Mouse (Mus musculus): ENCODE data around the gene Gm20388. TPM values are rescaled to one million over a fixed set of nuclear protein-coding genes. Genes with fewer than 3 reads are reported as not detected.
A peak's percentile ranks its signal among the peaks of the same experiment; 100 is the strongest.
"Not testable (repeated sequence)": the region's sequence is repeated elsewhere in the genome, so short reads cannot be mapped to it uniquely, and the experiment has no call there.

Gene Gm20388
- polyA plus RNA-seq, 1 experiment from 2014 or later, result not detected

GRCm38 (mm10) chr8:121663101-121663500 lies 1752.5 kb downstream of the Gm20388 start:
- H3K36me3 ChIP-seq (ENCODE audit: control insufficient read depth, insufficient read depth, low read length), result no peaks in the 10 kb centered on the region
- 93% methylated on average over 12 of the region's 12 CpGs for WGBS
- no peak overlapping the region for H3K27ac ChIP-seq (replicated peaks; ENCODE audit: low read depth, low read length)
- H3K4me1 ChIP-seq (ENCODE audit: control insufficient read depth, insufficient read depth, low read length), result peaks cover 5% of the 10 kb centered on the region
- no peaks in the 10 kb centered on the region for H3K27me3 ChIP-seq (ENCODE audit: control insufficient read depth, insufficient read depth, low read length)
- ATAC-seq (ENCODE audit: insufficient number of reproducible peaks, low FRiP score, low TSS enrichment, low read depth), result no peak
- H3K4me2 ChIP-seq (ENCODE audit: low read depth, severe bottlenecking), result no peak overlapping the region
- DNase-seq (ENCODE audit: low spot score), result no peak
- H3K4me3 ChIP-seq (ENCODE audit: low read depth, low read length), result no peak overlapping the region
- no peak overlapping the region for H3K9ac ChIP-seq (ENCODE audit: low read length)
- no peaks in the 10 kb centered on the region for H3K9me3 ChIP-seq (ENCODE audit: control insufficient read depth, low read length)

- Histone ChIP-seq H3K27me3 (ENCODE audit: control insufficient read depth, insufficient read depth, low read length) (no peaks in the 10 kb centered on the region), H3K4me1 (ENCODE audit: control insufficient read depth, insufficient read depth, low read length) (peaks cover 11% of the 10 kb centered on the region), H3K4me3 (ENCODE audit: low read depth, low read length) (no peak overlapping the region), H3K27ac (replicated peaks; ENCODE audit: low read depth, low read length) (peak overlapping the region; percentile 56), H3K4me2 (ENCODE audit: low read depth, severe bottlenecking) (peak overlapping the region; percentile 36; the same call in 1 of the 2 replicates), H3K9me3 (ENCODE audit: control insufficient read depth, low read length) (no peaks in the 10 kb centered on the region), H3K36me3 (ENCODE audit: control insufficient read depth, insufficient read depth, low read length) (no peaks in the 10 kb centered on the region), H3K9ac (ENCODE audit: low read length) (peak overlapping the region; percentile 41)
- WGBS, result 3% methylated on average over 16 of the region's 16 CpGs
- DNase-seq (ENCODE audit: low spot score) (peak; percentile 76), ATAC-seq (ENCODE audit: insufficient number of reproducible peaks, low FRiP score, low TSS enrichment, low read depth) (peak; percentile 48; the same call in 1 of the 2 replicates)
Measured at GRCm38 (mm10) chr8:121665329-121665728, 1754.7 kb downstream of the Gm20388 start.

GRCm38 (mm10) chr8:121667936-121668500 lies 1757.4 kb downstream of the Gm20388 start:
- not testable (repeated sequence) for DNase-seq (ENCODE audit: low spot score); ATAC-seq (ENCODE audit: insufficient number of reproducible peaks, low FRiP score, low TSS enrichment, low read depth); H3K4me3 ChIP-seq (ENCODE audit: low read depth, low read length); H3K36me3 ChIP-seq (ENCODE audit: control insufficient read depth, insufficient read depth, low read length); H3K4me2 ChIP-seq (ENCODE audit: low read depth, severe bottlenecking); H3K27ac ChIP-seq (replicated peaks; ENCODE audit: low read depth, low read length); H3K27me3 ChIP-seq (ENCODE audit: control insufficient read depth, insufficient read depth, low read length); H3K9me3 ChIP-seq (ENCODE audit: control insufficient read depth, low read length); H3K9ac ChIP-seq (ENCODE audit: low read length)
- WGBS, result 78% methylated on average over 9 of the region's 9 CpGs
- peaks cover 11% of the 10 kb centered on the region for H3K4me1 ChIP-seq (ENCODE audit: control insufficient read depth, insufficient read depth, low read length)

GRCm38 (mm10) chr8:121668553-121668952 lies 1757.9 kb downstream of the Gm20388 start:
- no peak overlapping the region for H3K4me2 ChIP-seq (ENCODE audit: low read depth, severe bottlenecking)
- ATAC-seq (ENCODE audit: insufficient number of reproducible peaks, low FRiP score, low TSS enrichment, low read depth) (no peak), DNase-seq (ENCODE audit: low spot score) (no peak)
- no peak overlapping the region for H3K4me3 ChIP-seq (ENCODE audit: low read depth, low read length)
- peaks cover 11% of the 10 kb centered on the region for H3K4me1 ChIP-seq (ENCODE audit: control insufficient read depth, insufficient read depth, low read length)
- 47% methylated on average over 6 of the region's 6 CpGs for WGBS
- H3K36me3 ChIP-seq (ENCODE audit: control insufficient read depth, insufficient read depth, low read length), result no peaks in the 10 kb centered on the region
- H3K27me3 ChIP-seq (ENCODE audit: control insufficient read depth, insufficient read depth, low read length), result no peaks in the 10 kb centered on the region
- no peak overlapping the region for H3K27ac ChIP-seq (replicated peaks; ENCODE audit: low read depth, low read length)
- no peaks in the 10 kb centered on the region for H3K9me3 ChIP-seq (ENCODE audit: control insufficient read depth, low read length)
- no peak overlapping the region for H3K9ac ChIP-seq (ENCODE audit: low read length)

- Histone ChIP-seq H3K4me2 (ENCODE audit: low read depth, severe bottlenecking) (no peak overlapping the region), H3K4me1 (ENCODE audit: control insufficient read depth, insufficient read depth, low read length) (peaks cover 11% of the 10 kb centered on the region), H3K9ac (ENCODE audit: low read length) (peak overlapping the region; percentile 30; the same call in 1 of the 2 replicates), H3K36me3 (ENCODE audit: control insufficient read depth, insufficient read depth, low read length) (no peaks in the 10 kb centered on the region), H3K27ac (replicated peaks; ENCODE audit: low read depth, low read length) (no peak overlapping the region; the same call in none of the 2 replicates), H3K27me3 (ENCODE audit: control insufficient read depth, insufficient read depth, low read length) (no peaks in the 10 kb centered on the region), H3K9me3 (ENCODE audit: control insufficient read depth, low read length) (no peaks in the 10 kb centered on the region), H3K4me3 (ENCODE audit: low read depth, low read length) (no peak overlapping the region)
- ATAC-seq (ENCODE audit: insufficient number of reproducible peaks, low FRiP score, low TSS enrichment, low read depth), result peak; percentile 32; the same call in 1 of the 2 replicates
- peak; percentile 52 for DNase-seq (ENCODE audit: low spot score)
- WGBS, result 12% methylated on average over 8 of the region's 8 CpGs
Measured at GRCm38 (mm10) chr8:121669208-121669607, 1758.6 kb downstream of the Gm20388 start.

- 62% methylated on average over 4 of the region's 4 CpGs for WGBS
Measured at GRCm38 (mm10) chr8:121673153-121673552, 1762.5 kb downstream of the Gm20388 start.

GRCm38 (mm10) chr8:121673917-121674316 lies 1763.3 kb downstream of the Gm20388 start:
- Histone ChIP-seq H3K27me3 (ENCODE audit: control insufficient read depth, insufficient read depth, low read length) (no peaks in the 10 kb centered on the region), H3K9me3 (ENCODE audit: control insufficient read depth, low read length) (no peaks in the 10 kb centered on the region), H3K27ac (replicated peaks; ENCODE audit: low read depth, low read length) (no peak overlapping the region), H3K4me3 (ENCODE audit: low read depth, low read length) (no peak overlapping the region), H3K36me3 (ENCODE audit: control insufficient read depth, insufficient read depth, low read length) (no peaks in the 10 kb centered on the region), H3K9ac (ENCODE audit: low read length) (no peak overlapping the region), H3K4me1 (ENCODE audit: control insufficient read depth, insufficient read depth, low read length) (peaks cover 6% of the 10 kb centered on the region), H3K4me2 (ENCODE audit: low read depth, severe bottlenecking) (no peak overlapping the region)
- no peak for DNase-seq (ENCODE audit: low spot score)
- ATAC-seq (ENCODE audit: insufficient number of reproducible peaks, low FRiP score, low TSS enrichment, low read depth), result no peak
- 76% methylated on average over 5 of the region's 5 CpGs for WGBS

More at GRCm38 (mm10) chr8:121673153-121673552, 1762.5 kb downstream of the Gm20388 start:
- H3K9ac ChIP-seq (ENCODE audit: low read length), result no peak overlapping the region
- H3K4me3 ChIP-seq (ENCODE audit: low read depth, low read length), result no peak overlapping the region
- no peaks in the 10 kb centered on the region for H3K36me3 ChIP-seq (ENCODE audit: control insufficient read depth, insufficient read depth, low read length)
- no peaks in the 10 kb centered on the region for H3K9me3 ChIP-seq (ENCODE audit: control insufficient read depth, low read length)
- H3K27me3 ChIP-seq (ENCODE audit: control insufficient read depth, insufficient read depth, low read length), result no peaks in the 10 kb centered on the region
- DNase-seq (ENCODE audit: low spot score) (no peak), ATAC-seq (ENCODE audit: insufficient number of reproducible peaks, low FRiP score, low TSS enrichment, low read depth) (no peak)
- H3K4me2 ChIP-seq (ENCODE audit: low read depth, severe bottlenecking), result no peak overlapping the region
- peaks cover 6% of the 10 kb centered on the region for H3K4me1 ChIP-seq (ENCODE audit: control insufficient read depth, insufficient read depth, low read length)
- no peak overlapping the region for H3K27ac ChIP-seq (replicated peaks; ENCODE audit: low read depth, low read length)

GRCm38 (mm10) chr8:121674524-121674923 lies 1763.9 kb downstream of the Gm20388 start:
- WGBS, result 60% methylated on average over 5 of the region's 5 CpGs
- no peak overlapping the region for H3K4me3 ChIP-seq (ENCODE audit: low read depth, low read length)
- no peaks in the 10 kb centered on the region; the same call in 1 of the 2 replicates for H3K4me1 ChIP-seq (ENCODE audit: control insufficient read depth, insufficient read depth, low read length)
- H3K27ac ChIP-seq (replicated peaks; ENCODE audit: low read depth, low read length), result no peak overlapping the region
- no peak overlapping the region for H3K4me2 ChIP-seq (ENCODE audit: low read depth, severe bottlenecking)
- no peak overlapping the region for H3K9ac ChIP-seq (ENCODE audit: low read length)
- H3K27me3 ChIP-seq (ENCODE audit: control insufficient read depth, insufficient read depth, low read length), result no peaks in the 10 kb centered on the region
- DNase-seq (ENCODE audit: low spot score), result no peak
- ATAC-seq (ENCODE audit: insufficient number of reproducible peaks, low FRiP score, low TSS enrichment, low read depth), result no peak
- no peaks in the 10 kb centered on the region for H3K36me3 ChIP-seq (ENCODE audit: control insufficient read depth, insufficient read depth, low read length)
- no peaks in the 10 kb centered on the region for H3K9me3 ChIP-seq (ENCODE audit: control insufficient read depth, low read length)

GRCm38 (mm10) chr8:121675161-121675560 lies 1764.5 kb downstream of the Gm20388 start:
- H3K27me3 ChIP-seq (ENCODE audit: control insufficient read depth, insufficient read depth, low read length), result no peaks in the 10 kb centered on the region
- no peak overlapping the region for H3K4me2 ChIP-seq (ENCODE audit: low read depth, severe bottlenecking)
- H3K4me1 ChIP-seq (ENCODE audit: control insufficient read depth, insufficient read depth, low read length), result no peaks in the 10 kb centered on the region
- H3K4me3 ChIP-seq (ENCODE audit: low read depth, low read length), result no peak overlapping the region
- H3K36me3 ChIP-seq (ENCODE audit: control insufficient read depth, insufficient read depth, low read length), result no peaks in the 10 kb centered on the region
- H3K9me3 ChIP-seq (ENCODE audit: control insufficient read depth, low read length), result no peaks in the 10 kb centered on the region
- no peak overlapping the region for H3K9ac ChIP-seq (ENCODE audit: low read length)
- ATAC-seq (ENCODE audit: insufficient number of reproducible peaks, low FRiP score, low TSS enrichment, low read depth) (no peak), DNase-seq (ENCODE audit: low spot score) (no peak)
- H3K27ac ChIP-seq (replicated peaks; ENCODE audit: low read depth, low read length), result no peak overlapping the region
- 79% methylated on average over 3 of the region's 3 CpGs for WGBS
